Mouse (Mus musculus): ENCODE results near the gene Nek10.

- TF ChIP-seq POLR2A (IDR thresholded peaks at IDR 0.05; ENCODE audit: low read depth, low read length), result no peak
- TF ChIP-seq CTCF (IDR thresholded peaks at IDR 0.05; ENCODE audit: extremely low read depth, insufficient read depth, insufficient read length, insufficient replicate concordance), result no peak
Observed at GRCm38 (mm10) chr14:15014799-15015198, 211.6 kb downstream of the Nek10 start.
